Mouse (Mus musculus): Measurements from ENCODE around the gene Prok1. TPM values are rescaled to one million over a fixed set of nuclear protein-coding genes. Genes with fewer than 3 reads are reported as not detected.

Prok1 gene
- polyA plus RNA-seq, 1 experiment from 2014 or later, result not detected

DNA sequence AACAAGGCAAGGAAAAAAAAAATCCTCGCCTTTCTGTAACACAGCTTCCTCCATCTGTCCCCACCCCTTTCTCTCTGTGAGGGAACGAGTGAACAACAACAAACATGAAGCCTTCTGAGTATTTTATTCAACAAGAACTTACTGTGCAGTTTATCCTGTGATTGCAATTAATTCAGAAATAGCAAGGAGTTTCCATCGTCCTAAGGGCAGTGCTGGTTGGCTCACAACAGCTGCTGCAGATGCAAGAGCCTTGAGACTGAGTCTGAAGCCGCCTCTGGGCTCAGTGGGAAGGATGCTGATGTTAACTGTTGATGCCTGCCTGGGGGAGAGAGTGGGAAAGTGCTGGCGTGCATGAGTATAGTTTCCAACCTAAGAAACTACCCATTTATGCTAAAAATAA lies 18.4 kb upstream of the Prok1 start:
- Histone ChIP-seq H3K9ac (no peak overlapping the region), H3K9me3 (no peaks in the 10 kb centered on the region), H3K4me3 (replicated peaks) (no peak overlapping the region), H3K27me3 (no peaks in the 10 kb centered on the region), H3K4me1 (peaks cover 15% of the 10 kb centered on the region), H3K36me3 (replicated peaks) (no peaks in the 10 kb centered on the region), H3K4me2 (no peak overlapping the region), H3K27ac (no peak overlapping the region)
- no peak for ATAC-seq (ENCODE audit: low FRiP score)
- WGBS, result 64% methylated on average over 5 of the region's 5 CpGs

DNA sequence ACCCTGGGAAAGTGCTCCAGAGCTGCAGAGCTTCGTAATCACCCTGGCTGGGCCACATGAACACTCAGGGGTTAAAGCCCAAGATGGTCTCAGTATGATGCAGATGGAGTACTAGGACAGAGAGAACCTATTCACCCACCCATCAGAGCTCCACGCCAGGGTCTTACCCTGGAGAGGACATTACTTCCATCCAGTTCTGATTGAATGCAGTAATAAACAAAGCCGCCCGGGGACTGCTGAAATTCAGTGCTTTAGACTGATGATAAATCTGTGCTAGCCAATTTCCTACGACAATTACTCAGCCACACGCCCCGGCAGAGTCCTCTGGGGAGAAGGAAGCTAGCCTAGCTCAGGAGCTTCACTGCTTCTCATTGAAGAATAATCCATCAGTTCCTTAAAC lies 17.2 kb upstream of the Prok1 start:
- H3K9ac ChIP-seq, result no peak overlapping the region
- H3K27ac ChIP-seq, result no peak overlapping the region
- H3K4me3 ChIP-seq (replicated peaks), result no peak overlapping the region
- H3K4me1 ChIP-seq, result peaks cover 13% of the 10 kb centered on the region
- H3K4me2 ChIP-seq, result no peak overlapping the region
- 79% methylated on average over 7 of the region's 7 CpGs for WGBS
- no peaks in the 10 kb centered on the region for H3K9me3 ChIP-seq
- H3K27me3 ChIP-seq, result no peaks in the 10 kb centered on the region
- ATAC-seq (ENCODE audit: low FRiP score), result no peak
- H3K36me3 ChIP-seq (replicated peaks), result no peaks in the 10 kb centered on the region

DNA sequence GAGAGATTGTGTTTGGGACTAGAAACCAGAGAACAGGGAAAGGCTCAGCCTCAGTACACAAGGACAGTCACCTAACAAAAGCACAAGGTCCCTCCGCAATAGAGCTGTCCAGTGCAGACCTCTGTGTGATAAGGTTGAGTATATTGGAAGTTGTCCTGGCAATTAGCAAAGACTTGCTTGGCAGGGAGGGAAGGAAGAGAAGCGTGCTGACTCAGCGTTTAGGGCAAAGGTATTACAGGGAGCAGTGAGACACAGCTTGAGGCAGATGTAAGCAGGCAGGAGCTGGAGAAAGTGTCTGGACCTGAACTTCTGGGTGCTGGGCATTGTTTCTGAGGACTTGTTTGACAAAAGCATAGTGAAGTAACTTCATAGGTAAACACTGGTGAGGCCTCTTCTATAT lies 16.5 kb upstream of the Prok1 start:
- Histone ChIP-seq H3K27ac (no peak overlapping the region), H3K4me3 (replicated peaks) (no peak overlapping the region), H3K4me2 (no peak overlapping the region), H3K36me3 (replicated peaks) (no peaks in the 10 kb centered on the region), H3K4me1 (peaks cover 6% of the 10 kb centered on the region), H3K9ac (no peak overlapping the region), H3K9me3 (no peaks in the 10 kb centered on the region), H3K27me3 (no peaks in the 10 kb centered on the region)
- ATAC-seq (ENCODE audit: low FRiP score), result no peak
- 88% methylated on average over 3 of the region's 3 CpGs for WGBS

DNA sequence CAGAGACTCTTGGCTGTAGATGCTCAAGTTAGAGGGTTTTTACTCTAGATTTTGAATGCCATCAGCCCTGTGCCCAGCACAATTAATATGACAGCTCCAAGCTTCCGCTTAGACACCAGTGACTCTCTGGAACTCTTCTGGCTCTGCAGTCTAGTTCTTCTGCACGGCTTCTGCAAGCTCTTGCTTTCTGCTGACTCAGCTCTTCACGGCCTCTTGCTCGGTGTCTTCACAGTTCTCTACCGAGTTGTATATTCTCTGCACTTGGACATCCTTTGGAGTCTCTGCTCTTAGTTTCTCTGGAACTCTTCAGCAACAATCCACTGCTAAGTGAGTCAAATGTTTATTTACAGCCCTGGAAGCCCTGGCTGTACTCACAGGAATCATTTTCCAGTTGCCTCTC lies 14.4 kb upstream of the Prok1 start:
- ATAC-seq (ENCODE audit: low FRiP score), result no peak
- Histone ChIP-seq H3K4me3 (replicated peaks) (no peak overlapping the region), H3K4me2 (no peak overlapping the region), H3K9ac (no peak overlapping the region), H3K36me3 (replicated peaks) (no peaks in the 10 kb centered on the region), H3K4me1 (no peaks in the 10 kb centered on the region), H3K9me3 (no peaks in the 10 kb centered on the region), H3K27me3 (no peaks in the 10 kb centered on the region), H3K27ac (no peak overlapping the region)
- 93% methylated on average over 5 of the region's 5 CpGs for WGBS

DNA sequence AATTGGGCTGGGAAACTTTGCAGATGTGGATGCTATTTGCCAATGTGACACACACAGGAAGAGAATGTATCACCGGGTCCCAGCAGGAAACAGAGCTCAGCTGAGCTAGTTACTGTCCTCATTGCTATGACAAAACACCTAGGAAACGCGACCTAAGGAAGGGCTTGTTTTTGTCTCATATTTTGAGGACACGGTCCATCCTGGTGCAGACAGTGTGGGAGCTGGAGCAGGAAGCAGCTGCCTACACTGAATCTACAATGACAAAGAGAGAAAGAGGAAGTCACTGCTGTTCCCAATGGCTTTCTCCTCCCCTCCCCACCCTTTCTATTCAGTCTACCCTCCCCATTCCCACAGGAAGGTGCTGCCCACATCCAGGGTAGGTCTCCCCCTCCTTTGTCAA lies 12.5 kb upstream of the Prok1 start:
- no peak overlapping the region for H3K27ac ChIP-seq
- no peak overlapping the region for H3K4me3 ChIP-seq (replicated peaks)
- no peaks in the 10 kb centered on the region for H3K27me3 ChIP-seq
- H3K36me3 ChIP-seq (replicated peaks), result no peaks in the 10 kb centered on the region
- 74% methylated on average over 4 of the region's 4 CpGs for whole genome bisulfite sequencing
- H3K9ac ChIP-seq, result no peak overlapping the region
- no peaks in the 10 kb centered on the region for H3K9me3 ChIP-seq
- no peak for ATAC-seq (ENCODE audit: low FRiP score)
- no peak overlapping the region for H3K4me2 ChIP-seq
- H3K4me1 ChIP-seq, result no peaks in the 10 kb centered on the region

DNA sequence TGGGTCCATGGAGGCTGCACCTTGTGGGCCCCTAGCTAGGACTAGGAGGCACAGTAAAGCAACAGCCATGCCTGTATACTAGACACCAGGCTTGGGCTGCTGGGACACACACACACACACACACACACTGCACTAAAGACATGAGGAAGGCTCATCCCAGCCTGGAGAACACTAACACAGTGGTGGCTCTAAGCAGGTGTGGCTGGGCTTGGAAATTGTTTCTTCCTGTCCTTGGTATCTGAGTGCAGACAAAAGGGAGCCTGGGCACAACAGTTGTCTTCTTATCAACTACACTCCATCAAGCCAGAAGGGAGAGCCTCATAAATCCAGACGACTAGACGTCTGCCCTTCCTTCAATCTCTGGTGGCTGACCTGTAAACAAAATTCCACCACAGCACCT lies 10.8 kb upstream of the Prok1 start:
- H3K4me1 ChIP-seq, result no peaks in the 10 kb centered on the region
- H3K9ac ChIP-seq, result no peak overlapping the region
- ATAC-seq (ENCODE audit: low FRiP score), result no peak
- no peak overlapping the region for H3K4me3 ChIP-seq (replicated peaks)
- H3K27ac ChIP-seq, result no peak overlapping the region
- no peaks in the 10 kb centered on the region for H3K9me3 ChIP-seq
- no peaks in the 10 kb centered on the region for H3K27me3 ChIP-seq
- H3K4me2 ChIP-seq, result no peak overlapping the region
- 86% methylated on average over 2 of the region's 2 CpGs for WGBS
- no peaks in the 10 kb centered on the region for H3K36me3 ChIP-seq (replicated peaks)

DNA sequence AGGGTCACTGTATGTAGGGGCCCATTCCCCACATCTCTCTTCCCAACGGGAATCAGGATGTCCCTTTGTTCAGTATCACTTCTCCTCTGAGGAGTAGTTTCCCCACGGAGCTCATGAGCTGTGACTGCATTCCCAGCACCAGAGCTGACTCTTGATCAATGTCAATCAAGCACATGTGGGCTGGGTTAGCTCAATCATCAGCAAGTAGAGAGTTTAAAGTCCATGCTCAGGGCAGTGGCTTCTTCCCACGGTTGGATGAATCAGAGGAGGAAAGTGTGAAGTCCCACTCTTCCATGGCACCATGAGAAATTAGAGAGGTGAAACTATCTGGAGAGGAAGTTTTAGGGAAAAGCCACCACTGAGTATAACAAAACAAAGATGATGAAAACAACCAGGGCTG lies 9.5 kb upstream of the Prok1 start:
- no peak for ATAC-seq (ENCODE audit: low FRiP score)
- Histone ChIP-seq H3K36me3 (replicated peaks) (no peaks in the 10 kb centered on the region), H3K9me3 (no peaks in the 10 kb centered on the region), H3K4me2 (no peak overlapping the region), H3K27ac (no peak overlapping the region), H3K4me1 (no peaks in the 10 kb centered on the region), H3K4me3 (replicated peaks) (no peak overlapping the region), H3K27me3 (peaks cover 9% of the 10 kb centered on the region; the same call in 1 of the 2 replicates), H3K9ac (no peak overlapping the region)
- 71% methylated on average over 3 of the region's 3 CpGs for WGBS

DNA sequence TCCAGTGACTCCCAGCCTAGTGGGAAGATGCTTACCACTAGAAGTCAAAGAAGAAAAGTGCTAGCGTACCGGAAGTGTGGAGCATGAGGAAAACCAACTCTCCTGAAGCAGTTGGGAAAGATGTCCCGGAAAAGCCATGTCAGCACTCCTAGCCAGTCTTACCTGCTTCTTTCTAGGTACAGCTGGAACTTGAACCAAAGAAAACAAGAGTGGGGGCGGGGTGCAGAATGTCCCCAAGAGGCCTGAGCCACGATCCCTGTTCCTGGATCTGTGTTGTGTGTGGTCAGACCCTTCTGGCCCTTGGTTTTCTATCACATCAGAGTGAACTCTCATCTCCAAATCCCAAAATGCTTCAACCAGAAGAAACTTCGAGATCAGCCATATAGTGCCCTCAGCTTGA lies 7.4 kb upstream of the Prok1 start:
- Histone ChIP-seq H3K4me2 (no peak overlapping the region), H3K4me1 (peaks cover 2% of the 10 kb centered on the region; the same call in 1 of the 2 replicates), H3K27me3 (peaks cover 12% of the 10 kb centered on the region; the same call in 1 of the 2 replicates), H3K4me3 (replicated peaks) (no peak overlapping the region), H3K9me3 (no peaks in the 10 kb centered on the region), H3K36me3 (replicated peaks) (no peaks in the 10 kb centered on the region), H3K9ac (no peak overlapping the region), H3K27ac (no peak overlapping the region)
- no peak for ATAC-seq (ENCODE audit: low FRiP score)
- 74% methylated on average over 6 of the region's 6 CpGs for whole genome bisulfite sequencing

DNA sequence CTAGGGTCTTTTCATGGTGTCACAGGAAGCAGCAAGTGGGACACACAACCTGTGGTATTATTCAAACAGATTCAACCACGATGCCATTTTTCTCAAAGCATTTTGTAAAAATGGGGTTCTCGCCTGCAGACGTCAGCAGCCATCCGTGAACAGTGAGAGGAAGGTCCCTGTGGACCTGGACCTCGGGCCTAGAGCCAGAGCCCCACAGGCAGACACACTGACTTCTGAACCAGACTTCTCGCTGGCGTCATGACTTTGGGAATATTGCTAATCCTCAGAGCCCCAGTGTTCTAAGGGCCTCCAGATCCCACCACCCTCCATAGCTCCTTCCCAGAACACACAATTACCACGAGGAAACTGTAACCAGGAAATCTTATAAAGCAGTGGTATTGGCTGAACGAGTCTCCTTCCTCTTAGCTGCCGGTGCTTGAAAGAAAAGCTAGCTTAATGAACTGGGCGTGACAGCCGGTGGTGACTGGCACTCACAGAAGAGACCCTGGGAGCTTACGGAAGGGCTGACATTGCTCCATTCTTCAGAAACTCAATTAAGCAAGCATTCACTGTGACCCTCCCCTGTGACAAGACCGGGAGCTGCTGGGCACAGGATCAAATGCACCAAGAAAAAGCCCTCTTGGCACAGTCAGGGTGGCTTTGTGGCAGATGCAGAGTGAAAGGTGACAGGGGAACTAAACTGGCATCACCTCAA lies 2.0 kb upstream of the Prok1 start:
- Histone ChIP-seq H3K36me3 (replicated peaks) (no peaks in the 10 kb centered on the region), H3K9ac (no peak overlapping the region), H3K27me3 (peaks cover 12% of the 10 kb centered on the region), H3K4me2 (peak overlapping the region; percentile 6; the same call in 1 of the 2 replicates), H3K4me3 (replicated peaks) (no peak overlapping the region), H3K4me1 (peaks cover 10% of the 10 kb centered on the region; the same call in 1 of the 2 replicates), H3K27ac (no peak overlapping the region), H3K9me3 (no peaks in the 10 kb centered on the region)
- WGBS, result 25% methylated on average over 14 of the region's 14 CpGs
- peak; percentile 78; the same call in 1 of the 2 replicates for ATAC-seq (ENCODE audit: low FRiP score)

DNA sequence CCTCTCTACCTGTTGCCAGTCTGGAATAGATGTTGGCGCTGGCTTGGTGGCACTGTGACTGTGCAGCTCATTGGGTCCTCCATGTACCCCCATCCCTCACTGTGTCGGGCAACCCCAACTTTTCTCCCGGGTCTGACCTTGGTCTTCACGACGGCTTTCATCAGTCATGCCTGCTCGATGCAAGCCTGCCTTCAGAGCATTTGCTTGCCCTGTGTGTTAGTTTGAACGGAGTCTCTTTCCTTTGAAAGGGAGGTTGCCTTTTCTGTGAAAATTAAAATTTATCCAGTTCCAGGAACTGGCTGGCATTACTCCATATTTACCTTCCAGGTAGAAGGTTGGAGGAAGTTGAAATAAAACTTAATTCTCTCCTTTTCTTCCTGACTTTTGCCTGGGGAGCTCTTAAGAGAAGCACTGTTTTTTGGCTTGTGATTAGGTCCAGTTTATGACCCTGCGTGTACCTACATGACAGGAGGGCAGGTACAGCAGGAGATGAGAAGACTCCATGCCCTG lies 981 bp downstream of the Prok1 start:
- Histone ChIP-seq H3K4me2 (no peak overlapping the region), H3K4me1 (peaks cover 10% of the 10 kb centered on the region; the same call in 1 of the 2 replicates), H3K36me3 (replicated peaks) (no peaks in the 10 kb centered on the region), H3K9me3 (no peaks in the 10 kb centered on the region), H3K27me3 (no peaks in the 10 kb centered on the region; the same call in 1 of the 2 replicates), H3K27ac (no peak overlapping the region), H3K4me3 (replicated peaks) (no peak overlapping the region), H3K9ac (no peak overlapping the region)
- 94% methylated on average over 8 of the region's 8 CpGs for WGBS
- ATAC-seq (ENCODE audit: low FRiP score), result no peak

DNA sequence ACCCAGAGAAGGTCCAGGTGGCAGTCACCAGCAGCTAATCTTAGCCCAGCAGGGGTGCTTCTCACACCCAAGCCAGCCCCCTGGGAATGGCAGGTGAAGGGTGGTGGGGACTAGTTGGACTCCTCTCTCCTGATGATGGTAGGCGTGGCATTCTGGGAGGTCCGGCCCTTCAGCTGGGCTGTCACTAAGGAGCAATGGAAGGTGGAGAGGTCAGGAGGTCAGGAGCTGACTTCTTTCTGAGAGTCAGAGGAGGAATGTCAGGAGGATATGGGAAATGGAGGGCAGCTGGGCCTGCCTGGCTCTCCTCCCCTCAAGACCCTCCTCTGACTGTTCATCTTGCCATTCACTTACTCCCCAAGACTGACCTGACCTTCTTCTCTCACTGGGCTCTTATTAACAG lies 1.5 kb downstream of the Prok1 start:
- WGBS, result 74% methylated on average over 2 of the region's 2 CpGs
- no peak overlapping the region for H3K4me2 ChIP-seq
- H3K9me3 ChIP-seq, result no peaks in the 10 kb centered on the region
- no peak overlapping the region for H3K9ac ChIP-seq
- H3K4me3 ChIP-seq (replicated peaks), result no peak overlapping the region
- peaks cover 14% of the 10 kb centered on the region; the same call in 1 of the 2 replicates for H3K4me1 ChIP-seq
- no peak overlapping the region for H3K27ac ChIP-seq
- no peaks in the 10 kb centered on the region for H3K36me3 ChIP-seq (replicated peaks)
- ATAC-seq (ENCODE audit: low FRiP score), result no peak
- H3K27me3 ChIP-seq, result no peaks in the 10 kb centered on the region; the same call in 1 of the 2 replicates

DNA sequence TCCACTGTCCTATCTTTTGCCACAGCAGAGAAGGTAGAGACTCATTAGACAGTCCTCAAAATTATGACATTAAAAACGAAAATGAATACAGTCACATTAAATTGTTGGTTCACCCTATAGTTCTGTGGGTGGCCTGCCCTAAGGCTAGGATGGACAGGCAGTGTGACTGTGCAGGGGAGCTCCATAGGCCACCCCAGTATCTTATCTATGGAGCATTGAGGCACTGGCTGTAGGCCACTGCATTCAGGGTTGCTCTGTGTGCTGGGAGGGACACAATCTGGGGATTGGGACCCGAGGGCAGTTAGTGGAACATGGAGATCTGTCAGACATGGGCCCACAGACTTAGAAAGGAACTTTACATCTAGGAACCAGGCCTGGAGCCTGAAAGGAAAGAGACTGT lies 5.6 kb downstream of the Prok1 start:
- 0 out of 2 replicates have a peak, but pooled peaks cover 5% of the 10 kb centered on the region for H3K4me1 ChIP-seq
- H3K4me3 ChIP-seq (replicated peaks), result no peak overlapping the region
- ATAC-seq (ENCODE audit: low FRiP score), result peak; percentile 48; the same call in 1 of the 2 replicates
- H3K36me3 ChIP-seq (replicated peaks), result no peaks in the 10 kb centered on the region
- H3K27ac ChIP-seq, result no peak overlapping the region
- H3K9me3 ChIP-seq, result no peaks in the 10 kb centered on the region
- peaks cover 7% of the 10 kb centered on the region; the same call in 1 of the 2 replicates for H3K27me3 ChIP-seq
- H3K4me2 ChIP-seq, result no peak overlapping the region
- WGBS, result 25% methylated on average over 2 of the region's 2 CpGs
- H3K9ac ChIP-seq, result no peak overlapping the region

DNA sequence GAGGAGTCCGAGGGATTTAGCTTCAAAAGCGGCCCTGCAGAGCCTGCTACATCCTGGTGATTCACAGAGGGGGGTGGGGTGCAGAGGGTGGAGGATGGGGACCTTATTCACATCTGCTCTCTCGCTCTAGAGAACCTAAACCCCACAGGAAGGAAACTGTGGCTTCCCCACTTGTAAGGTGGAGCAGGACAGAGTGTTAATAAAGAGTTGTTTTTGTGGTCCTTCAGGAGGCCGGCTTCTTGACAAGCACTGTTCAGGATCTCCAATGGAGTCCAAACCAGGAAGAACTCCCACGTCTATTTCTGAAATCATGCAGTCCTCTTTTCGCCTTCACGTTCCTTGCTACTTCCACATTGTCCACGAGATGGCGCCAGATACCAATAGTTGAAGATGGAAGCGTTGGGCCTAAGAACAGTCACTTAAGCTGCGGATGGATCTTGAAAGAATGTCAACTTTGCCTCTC lies 6.1 kb downstream of the Prok1 start:
- H3K4me3 ChIP-seq (replicated peaks), result no peak overlapping the region
- WGBS, result 9% methylated on average over 11 of the region's 11 CpGs
- 0 out of 2 replicates have a peak, but pooled peaks cover 5% of the 10 kb centered on the region for H3K4me1 ChIP-seq
- no peaks in the 10 kb centered on the region for H3K9me3 ChIP-seq
- H3K9ac ChIP-seq, result no peak overlapping the region
- peak; percentile 60; the same call in 1 of the 2 replicates for ATAC-seq (ENCODE audit: low FRiP score)
- H3K27me3 ChIP-seq, result peaks cover 7% of the 10 kb centered on the region; the same call in 1 of the 2 replicates
- no peak overlapping the region for H3K4me2 ChIP-seq
- no peak overlapping the region for H3K27ac ChIP-seq
- H3K36me3 ChIP-seq (replicated peaks), result no peaks in the 10 kb centered on the region

Data from forebrain, embryonic 12.5 days (tissue).